Mouse (Mus musculus): ENCODE results near the gene Dctn2. TPM values are rescaled to one million over a fixed set of nuclear protein-coding genes. Genes with fewer than 3 reads are reported as not detected.

Gene Dctn2
- polyA plus RNA-seq, 1 experiment from 2014 or later: 133 TPM

GRCm38 (mm10) chr10:127282620-127283215, 16.6 kb downstream of the Dctn2 start:
- peaks cover 33% of the 10 kb centered on the region for H3K4me1 ChIP-seq
- no peaks in the 10 kb centered on the region for H3K27me3 ChIP-seq (replicated peaks)
- 78% methylated on average over 13 of the region's 13 CpGs for WGBS
- no peak overlapping the region for H3K27ac ChIP-seq (replicated peaks)
- H3K9me3 ChIP-seq: no peaks in the 10 kb centered on the region
- no peak overlapping the region for H3K4me2 ChIP-seq
- H3K36me3 ChIP-seq: peaks cover 97% of the 10 kb centered on the region
- no peak for ATAC-seq (ENCODE audit: extremely low read depth, insufficient number of reproducible peaks, low FRiP score, low TSS enrichment)
- no peak overlapping the region for H3K4me3 ChIP-seq
- H3K9ac ChIP-seq: no peak overlapping the region

GRCm38 (mm10) chr10:127284105-127284622, 18.0 kb downstream of the Dctn2 start:
- Histone ChIP-seq H3K27me3 (replicated peaks) (no peaks in the 10 kb centered on the region), H3K27ac (replicated peaks) (no peak overlapping the region; the same call in 1 of the 2 replicates), H3K36me3 (peaks cover 83% of the 10 kb centered on the region), H3K9me3 (no peaks in the 10 kb centered on the region), H3K9ac (no peak overlapping the region), H3K4me2 (no peak overlapping the region), H3K4me3 (no peak overlapping the region), H3K4me1 (peaks cover 37% of the 10 kb centered on the region)
- no peak for ATAC-seq (ENCODE audit: extremely low read depth, insufficient number of reproducible peaks, low FRiP score, low TSS enrichment)
- 92% methylated on average over 7 of the region's 7 CpGs for WGBS

GRCm38 (mm10) chr10:127284724-127285500, 18.7 kb downstream of the Dctn2 start:
- peak overlapping the region; percentile 28; the same call in 1 of the 2 replicates for H3K9ac ChIP-seq
- no peaks in the 10 kb centered on the region for H3K27me3 ChIP-seq (replicated peaks)
- peaks cover 45% of the 10 kb centered on the region for H3K4me1 ChIP-seq
- no peak for ATAC-seq (ENCODE audit: extremely low read depth, insufficient number of reproducible peaks, low FRiP score, low TSS enrichment)
- peaks cover 75% of the 10 kb centered on the region for H3K36me3 ChIP-seq
- no peak overlapping the region for H3K4me3 ChIP-seq
- 75% methylated on average over 11 of the region's 11 CpGs for WGBS
- H3K27ac ChIP-seq (replicated peaks): no peak overlapping the region
- H3K9me3 ChIP-seq: no peaks in the 10 kb centered on the region
- H3K4me2 ChIP-seq: no peak overlapping the region

- peak overlapping the region; percentile 76; the same call in 1 of the 2 replicates for H3K4me2 ChIP-seq
- peak overlapping the region; percentile 95 for H3K9ac ChIP-seq
- 86% methylated on average over 13 of the region's 13 CpGs for WGBS
- no peak for ATAC-seq (ENCODE audit: extremely low read depth, insufficient number of reproducible peaks, low FRiP score, low TSS enrichment)
- H3K4me1 ChIP-seq: peaks cover 46% of the 10 kb centered on the region
- H3K27me3 ChIP-seq (replicated peaks): no peaks in the 10 kb centered on the region
- peaks cover 68% of the 10 kb centered on the region for H3K36me3 ChIP-seq
- H3K9me3 ChIP-seq: no peaks in the 10 kb centered on the region
- H3K27ac ChIP-seq (replicated peaks): no peak overlapping the region
- H3K4me3 ChIP-seq: peak overlapping the region; percentile 2; the same call in 1 of the 2 replicates
These were observed 19.5 kb downstream of the Dctn2 start for GRCm38 (mm10) chr10:127285644-127286043.

GRCm38 (mm10) chr10:127286194-127286593, 20.0 kb downstream of the Dctn2 start:
- Histone ChIP-seq H3K4me1 (peaks cover 46% of the 10 kb centered on the region), H3K4me2 (peak overlapping the region; percentile 76), H3K9ac (peak overlapping the region; percentile 95; the same call in 1 of the 2 replicates), H3K4me3 (peak overlapping the region; percentile 2; the same call in 1 of the 2 replicates), H3K36me3 (peaks cover 63% of the 10 kb centered on the region), H3K9me3 (no peaks in the 10 kb centered on the region), H3K27ac (replicated peaks) (no peak overlapping the region), H3K27me3 (replicated peaks) (no peaks in the 10 kb centered on the region)
- WGBS: 75% methylated on average over 7 of the region's 7 CpGs
- ATAC-seq (ENCODE audit: extremely low read depth, insufficient number of reproducible peaks, low FRiP score, low TSS enrichment): no peak

GRCm38 (mm10) chr10:127286730-127287129, 20.6 kb downstream of the Dctn2 start:
- WGBS: 60% methylated on average over 7 of the region's 7 CpGs
- Histone ChIP-seq H3K9me3 (no peaks in the 10 kb centered on the region), H3K4me2 (peak overlapping the region; percentile 76), H3K27me3 (replicated peaks) (no peaks in the 10 kb centered on the region), H3K9ac (peak overlapping the region; percentile 95), H3K27ac (replicated peaks) (0 out of 2 replicates have a peak overlapping the region, but pooled peaks have one; percentile 99), H3K4me1 (peaks cover 50% of the 10 kb centered on the region), H3K4me3 (peak overlapping the region; percentile 86), H3K36me3 (peaks cover 57% of the 10 kb centered on the region)
- ATAC-seq (ENCODE audit: extremely low read depth, insufficient number of reproducible peaks, low FRiP score, low TSS enrichment): no peak

- Histone ChIP-seq H3K9ac (peak overlapping the region; percentile 95), H3K9me3 (no peaks in the 10 kb centered on the region), H3K4me1 (peaks cover 56% of the 10 kb centered on the region), H3K4me3 (peak overlapping the region; percentile 86), H3K36me3 (peaks cover 50% of the 10 kb centered on the region), H3K27me3 (replicated peaks) (no peaks in the 10 kb centered on the region), H3K27ac (replicated peaks) (peak overlapping the region; percentile 99), H3K4me2 (peak overlapping the region; percentile 76)
- ATAC-seq (ENCODE audit: extremely low read depth, insufficient number of reproducible peaks, low FRiP score, low TSS enrichment): no peak
- 73% methylated on average over 15 of the region's 15 CpGs for WGBS
These were observed 21.2 kb downstream of the Dctn2 start for GRCm38 (mm10) chr10:127287271-127287935.

- Histone ChIP-seq H3K4me2 (peak overlapping the region; percentile 76), H3K9me3 (no peaks in the 10 kb centered on the region), H3K27me3 (replicated peaks) (no peaks in the 10 kb centered on the region), H3K4me1 (peaks cover 61% of the 10 kb centered on the region), H3K27ac (replicated peaks) (peak overlapping the region; percentile 99), H3K36me3 (peaks cover 46% of the 10 kb centered on the region), H3K9ac (peak overlapping the region; percentile 95), H3K4me3 (peak overlapping the region; percentile 86)
- 2% methylated on average over 3 of the region's 3 CpGs for WGBS
- ATAC-seq (ENCODE audit: extremely low read depth, insufficient number of reproducible peaks, low FRiP score, low TSS enrichment): no peak
These were observed 21.7 kb downstream of the Dctn2 start for GRCm38 (mm10) chr10:127287936-127288293.

- peak overlapping the region; percentile 99 for H3K27ac ChIP-seq (replicated peaks)
- peaks cover 66% of the 10 kb centered on the region for H3K4me1 ChIP-seq
- ATAC-seq (ENCODE audit: extremely low read depth, insufficient number of reproducible peaks, low FRiP score, low TSS enrichment): peak; percentile 24; the same call in 1 of the 2 replicates
- H3K4me3 ChIP-seq: peak overlapping the region; percentile 86
- WGBS: 0% methylated on average over 19 of the region's 28 CpGs
- peaks cover 46% of the 10 kb centered on the region for H3K36me3 ChIP-seq
- H3K9ac ChIP-seq: peak overlapping the region; percentile 95
- H3K27me3 ChIP-seq (replicated peaks): no peaks in the 10 kb centered on the region
- H3K4me2 ChIP-seq: peak overlapping the region; percentile 76
- H3K9me3 ChIP-seq: no peaks in the 10 kb centered on the region
These were observed 22.2 kb downstream of the Dctn2 start for GRCm38 (mm10) chr10:127288328-127288799.

- Histone ChIP-seq H3K27me3 (replicated peaks) (no peaks in the 10 kb centered on the region), H3K4me1 (peaks cover 71% of the 10 kb centered on the region), H3K4me2 (peak within 1 kb of the TSS; percentile 76), H3K9me3 (no peaks in the 10 kb centered on the region), H3K36me3 (peaks cover 46% of the 10 kb centered on the region), H3K4me3 (peak within 1 kb of the TSS; percentile 86), H3K27ac (replicated peaks) (peak within 1 kb of the TSS; percentile 99), H3K9ac (peak within 1 kb of the TSS; percentile 95)
- peak; percentile 43 for ATAC-seq (ENCODE audit: extremely low read depth, insufficient number of reproducible peaks, low FRiP score, low TSS enrichment)
- under 1% methylated on average over 26 of the region's 65 CpGs for WGBS
These were observed 22.8 kb downstream of the Dctn2 start, which contains the start of gene Mbd6 for GRCm38 (mm10) chr10:127288800-127289572. Gene Mbd6, minus strand, starts transcription at chr10:127289018.

Measured in heart, embryonic 13.5 days (tissue).